Mouse (Mus musculus): ENCODE measurements around the gene Tec. TPM values are rescaled to one million over a fixed set of nuclear protein-coding genes. Genes with fewer than 3 reads are reported as not detected.

The Tec gene
- polyA plus RNA-seq, 1 experiment from 2014 or later: 5.2 TPM

DNA sequence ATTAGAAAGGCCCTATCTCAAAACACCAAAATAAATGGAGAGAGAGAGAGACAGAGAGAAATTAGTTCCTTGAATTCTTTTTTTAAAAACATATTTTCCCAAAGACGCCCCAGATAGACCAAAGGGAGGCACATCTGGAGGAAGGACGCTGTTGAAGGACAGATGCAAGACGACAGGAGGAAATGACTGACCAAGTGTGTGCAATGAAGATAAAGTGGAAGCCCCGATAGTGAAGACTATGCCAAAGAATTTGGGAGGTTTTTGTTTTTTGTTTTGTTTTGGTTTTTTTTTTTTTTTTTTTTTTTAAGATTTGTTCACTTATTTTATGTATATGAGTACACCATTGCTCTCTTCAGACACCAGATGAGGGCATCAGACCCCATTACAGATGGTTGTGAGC lies 41.1 kb upstream of the Tec start:
- WGBS: 67% methylated on average over 4 of the region's 4 CpGs
- Histone ChIP-seq H3K4me3 (ENCODE audit: low read depth, low read length) (no peak overlapping the region), H3K9me3 (ENCODE audit: control insufficient read depth, low read depth, low read length) (no peaks in the 10 kb centered on the region), H3K9ac (replicated peaks; ENCODE audit: low read depth, low read length) (no peak overlapping the region), H3K27me3 (ENCODE audit: control insufficient read depth, insufficient read depth, low read length) (no peaks in the 10 kb centered on the region), H3K27ac (ENCODE audit: low read length) (no peak overlapping the region), H3K4me1 (ENCODE audit: control insufficient read depth, insufficient read depth, low read length) (no peaks in the 10 kb centered on the region), H3K36me3 (ENCODE audit: control insufficient read depth, insufficient read depth, low read length) (no peaks in the 10 kb centered on the region), H3K4me2 (replicated peaks; ENCODE audit: low read depth, low read length) (no peak overlapping the region)
- ATAC-seq (ENCODE audit: insufficient number of reproducible peaks, insufficient read depth, low FRiP score, low read depth): no peak

DNA sequence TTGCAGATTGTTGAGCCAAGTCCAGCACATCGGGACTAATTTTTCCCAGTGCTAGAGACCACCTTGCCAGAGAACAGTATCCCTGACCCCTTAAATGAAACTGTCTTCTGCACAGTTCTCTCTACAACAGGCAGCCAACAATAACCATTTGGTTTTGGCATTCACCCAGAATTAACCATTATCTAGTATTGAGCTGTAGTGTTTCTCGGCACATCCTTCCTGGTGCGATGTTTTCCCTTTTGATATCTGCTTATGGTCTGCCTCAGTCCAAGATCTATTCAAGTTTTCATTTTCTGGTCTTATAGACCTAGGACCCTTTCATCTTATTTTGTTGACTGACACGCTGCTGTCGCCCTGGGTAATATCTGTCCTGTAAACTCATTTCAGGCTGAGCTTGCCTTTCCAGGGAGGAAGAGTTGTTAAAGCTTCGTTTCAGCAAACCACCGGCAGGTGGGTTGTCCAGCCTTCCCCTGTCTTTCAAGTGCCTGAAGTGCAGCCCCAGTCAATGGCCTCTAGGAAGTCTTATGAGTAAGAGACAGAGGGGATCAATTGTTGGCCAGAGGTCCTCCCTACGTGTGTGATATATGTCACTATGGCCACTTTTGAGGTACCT lies 40.1 kb upstream of the Tec start:
- H3K4me3 ChIP-seq (ENCODE audit: low read depth, low read length): no peak overlapping the region
- no peaks in the 10 kb centered on the region for H3K27me3 ChIP-seq (ENCODE audit: control insufficient read depth, insufficient read depth, low read length)
- H3K4me1 ChIP-seq (ENCODE audit: control insufficient read depth, insufficient read depth, low read length): no peaks in the 10 kb centered on the region
- H3K36me3 ChIP-seq (ENCODE audit: control insufficient read depth, insufficient read depth, low read length): no peaks in the 10 kb centered on the region
- ATAC-seq (ENCODE audit: insufficient number of reproducible peaks, insufficient read depth, low FRiP score, low read depth): no peak
- no peak overlapping the region for H3K9ac ChIP-seq (replicated peaks; ENCODE audit: low read depth, low read length)
- WGBS: 83% methylated on average over 8 of the region's 8 CpGs
- H3K9me3 ChIP-seq (ENCODE audit: control insufficient read depth, low read depth, low read length): no peaks in the 10 kb centered on the region
- H3K4me2 ChIP-seq (replicated peaks; ENCODE audit: low read depth, low read length): no peak overlapping the region
- H3K27ac ChIP-seq (ENCODE audit: low read length): no peak overlapping the region

DNA sequence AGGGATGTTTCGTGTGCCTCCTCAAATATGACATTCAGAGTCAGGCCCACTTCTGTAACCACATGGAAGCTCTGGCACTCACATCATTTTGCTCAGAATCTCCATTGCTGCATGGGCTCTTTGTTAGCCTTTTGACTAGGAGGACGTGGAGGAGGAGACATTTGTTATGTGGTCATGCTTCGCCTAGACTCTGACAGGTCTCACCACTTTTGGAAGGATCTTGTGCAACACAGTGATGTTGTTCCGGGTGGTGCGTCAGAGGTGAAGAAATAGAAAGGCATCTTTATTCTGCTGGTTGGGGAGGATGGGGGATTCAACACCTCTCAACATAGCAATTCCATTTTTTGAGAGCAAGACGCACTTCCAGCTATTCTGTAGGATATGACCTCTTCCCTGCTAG lies 39.1 kb upstream of the Tec start:
- Histone ChIP-seq H3K9me3 (ENCODE audit: control insufficient read depth, low read depth, low read length) (no peaks in the 10 kb centered on the region), H3K4me2 (replicated peaks; ENCODE audit: low read depth, low read length) (no peak overlapping the region), H3K9ac (replicated peaks; ENCODE audit: low read depth, low read length) (no peak overlapping the region), H3K27me3 (ENCODE audit: control insufficient read depth, insufficient read depth, low read length) (no peaks in the 10 kb centered on the region), H3K27ac (ENCODE audit: low read length) (no peak overlapping the region), H3K36me3 (ENCODE audit: control insufficient read depth, insufficient read depth, low read length) (no peaks in the 10 kb centered on the region), H3K4me1 (ENCODE audit: control insufficient read depth, insufficient read depth, low read length) (no peaks in the 10 kb centered on the region), H3K4me3 (ENCODE audit: low read depth, low read length) (no peak overlapping the region)
- ATAC-seq (ENCODE audit: insufficient number of reproducible peaks, insufficient read depth, low FRiP score, low read depth): no peak
- 82% methylated on average over 6 of the region's 6 CpGs for WGBS

DNA sequence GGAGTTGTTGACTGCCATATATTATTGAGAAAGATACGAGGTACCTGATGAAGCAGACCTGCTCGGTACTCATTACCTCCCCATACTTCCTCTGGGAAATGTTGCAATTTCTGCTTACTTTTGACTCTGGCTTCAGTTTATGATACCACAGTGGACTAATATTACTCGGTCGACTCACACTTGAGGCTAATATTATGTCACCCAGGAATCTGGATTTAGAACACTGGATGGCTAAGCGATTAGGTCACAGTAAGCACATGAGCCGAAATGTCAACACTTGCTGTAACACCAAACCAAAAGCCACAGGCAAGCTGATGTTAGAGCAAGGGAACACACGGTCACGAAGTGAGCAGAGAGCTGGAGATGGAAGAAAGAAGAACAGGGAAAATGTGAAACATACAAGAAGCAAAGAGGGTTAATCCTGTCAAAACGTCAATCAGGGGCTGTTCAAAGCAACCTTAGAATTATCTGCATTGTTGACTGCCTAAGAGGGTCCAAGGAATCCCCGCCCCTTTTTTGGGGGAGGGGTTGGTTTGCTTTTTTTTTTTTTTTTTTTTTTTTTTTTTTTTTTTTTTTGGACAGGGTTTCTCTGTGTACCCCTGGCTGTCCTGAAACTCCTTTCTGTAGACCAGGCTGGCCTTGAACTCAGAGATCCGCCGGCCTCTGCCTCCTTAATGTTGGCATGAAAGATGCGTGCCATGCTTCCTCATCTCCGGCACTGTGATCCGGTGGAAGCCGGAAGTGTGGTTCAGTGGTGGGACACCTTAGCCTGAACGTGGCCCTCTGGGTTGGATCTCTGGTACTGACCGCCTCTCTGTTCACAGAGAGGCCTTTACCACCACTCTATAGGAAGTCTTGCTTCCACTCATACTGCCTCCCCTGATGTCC lies 36.9 kb upstream of the Tec start:
- no peak for ATAC-seq (ENCODE audit: insufficient number of reproducible peaks, insufficient read depth, low FRiP score, low read depth)
- Histone ChIP-seq H3K9me3 (ENCODE audit: control insufficient read depth, low read depth, low read length) (no peaks in the 10 kb centered on the region), H3K27me3 (ENCODE audit: control insufficient read depth, insufficient read depth, low read length) (no peaks in the 10 kb centered on the region), H3K27ac (ENCODE audit: low read length) (no peak overlapping the region), H3K4me1 (ENCODE audit: control insufficient read depth, insufficient read depth, low read length) (no peaks in the 10 kb centered on the region), H3K4me3 (ENCODE audit: low read depth, low read length) (no peak overlapping the region), H3K4me2 (replicated peaks; ENCODE audit: low read depth, low read length) (no peak overlapping the region), H3K36me3 (ENCODE audit: control insufficient read depth, insufficient read depth, low read length) (no peaks in the 10 kb centered on the region), H3K9ac (replicated peaks; ENCODE audit: low read depth, low read length) (no peak overlapping the region)
- WGBS: 72% methylated on average over 18 of the region's 18 CpGs

DNA sequence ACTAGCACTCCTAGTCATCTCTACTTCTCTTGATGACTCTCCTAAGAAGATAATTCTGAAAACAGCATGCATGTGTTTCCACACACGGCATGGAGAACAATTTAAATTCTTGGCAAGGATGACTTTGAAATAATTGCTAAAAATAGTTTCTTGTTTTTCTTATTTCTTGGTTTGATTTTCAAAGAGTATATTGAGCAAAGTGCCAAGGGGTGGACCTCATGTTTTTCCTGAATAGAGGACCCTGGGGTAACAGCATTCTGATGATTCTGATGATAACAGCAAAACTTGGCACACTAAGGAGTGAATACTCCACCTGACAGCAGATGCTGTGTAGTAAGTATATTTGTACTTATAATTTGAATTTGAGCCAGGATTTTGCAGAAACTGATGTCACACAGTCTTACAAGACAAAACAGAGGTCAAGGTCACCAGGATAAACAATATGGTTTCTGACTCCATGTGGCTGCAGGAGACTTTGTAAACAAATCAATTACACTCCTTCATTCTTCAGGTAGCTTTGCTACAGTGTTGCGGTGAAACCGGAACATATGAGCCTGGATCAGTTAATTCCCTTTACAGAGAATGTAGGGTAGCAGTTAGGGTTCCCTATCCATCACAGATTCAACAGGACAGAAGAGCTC lies 34.7 kb upstream of the Tec start:
- no peaks in the 10 kb centered on the region for H3K4me1 ChIP-seq (ENCODE audit: control insufficient read depth, insufficient read depth, low read length)
- H3K9me3 ChIP-seq (ENCODE audit: control insufficient read depth, low read depth, low read length): no peaks in the 10 kb centered on the region
- H3K27me3 ChIP-seq (ENCODE audit: control insufficient read depth, insufficient read depth, low read length): no peaks in the 10 kb centered on the region
- no peak overlapping the region for H3K4me3 ChIP-seq (ENCODE audit: low read depth, low read length)
- 74% methylated on average over 3 of the region's 3 CpGs for WGBS
- no peak overlapping the region for H3K4me2 ChIP-seq (replicated peaks; ENCODE audit: low read depth, low read length)
- no peak for ATAC-seq (ENCODE audit: insufficient number of reproducible peaks, insufficient read depth, low FRiP score, low read depth)
- no peak overlapping the region for H3K9ac ChIP-seq (replicated peaks; ENCODE audit: low read depth, low read length)
- H3K36me3 ChIP-seq (ENCODE audit: control insufficient read depth, insufficient read depth, low read length): no peaks in the 10 kb centered on the region
- H3K27ac ChIP-seq (ENCODE audit: low read length): no peak overlapping the region

DNA sequence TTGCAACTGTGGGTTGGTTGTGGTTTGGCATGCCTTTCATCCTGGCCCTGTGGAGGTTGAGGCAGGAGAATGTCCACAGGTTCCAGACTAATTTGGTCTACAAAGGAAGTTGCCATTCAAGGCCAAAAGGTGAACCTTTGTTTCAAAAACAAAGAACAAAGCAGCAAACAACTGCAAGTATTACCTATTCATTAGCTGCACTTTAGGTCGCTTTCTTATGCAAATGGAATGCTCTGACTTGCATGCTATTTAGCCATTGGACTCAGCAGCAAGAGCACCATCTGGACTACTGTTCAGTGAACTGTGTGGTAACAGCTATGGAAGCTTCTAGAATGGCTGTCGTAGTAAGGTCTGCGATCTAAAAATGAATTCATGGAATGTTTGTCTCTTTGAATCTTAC lies 34.0 kb upstream of the Tec start:
- no peaks in the 10 kb centered on the region for H3K36me3 ChIP-seq (ENCODE audit: control insufficient read depth, insufficient read depth, low read length)
- H3K4me2 ChIP-seq (replicated peaks; ENCODE audit: low read depth, low read length): no peak overlapping the region
- no peak overlapping the region for H3K27ac ChIP-seq (ENCODE audit: low read length)
- no peaks in the 10 kb centered on the region for H3K27me3 ChIP-seq (ENCODE audit: control insufficient read depth, insufficient read depth, low read length)
- no peak overlapping the region for H3K9ac ChIP-seq (replicated peaks; ENCODE audit: low read depth, low read length)
- H3K9me3 ChIP-seq (ENCODE audit: control insufficient read depth, low read depth, low read length): no peaks in the 10 kb centered on the region
- WGBS: 73% methylated on average over 3 of the region's 3 CpGs
- ATAC-seq (ENCODE audit: insufficient number of reproducible peaks, insufficient read depth, low FRiP score, low read depth): no peak
- no peaks in the 10 kb centered on the region for H3K4me1 ChIP-seq (ENCODE audit: control insufficient read depth, insufficient read depth, low read length)
- H3K4me3 ChIP-seq (ENCODE audit: low read depth, low read length): no peak overlapping the region

DNA sequence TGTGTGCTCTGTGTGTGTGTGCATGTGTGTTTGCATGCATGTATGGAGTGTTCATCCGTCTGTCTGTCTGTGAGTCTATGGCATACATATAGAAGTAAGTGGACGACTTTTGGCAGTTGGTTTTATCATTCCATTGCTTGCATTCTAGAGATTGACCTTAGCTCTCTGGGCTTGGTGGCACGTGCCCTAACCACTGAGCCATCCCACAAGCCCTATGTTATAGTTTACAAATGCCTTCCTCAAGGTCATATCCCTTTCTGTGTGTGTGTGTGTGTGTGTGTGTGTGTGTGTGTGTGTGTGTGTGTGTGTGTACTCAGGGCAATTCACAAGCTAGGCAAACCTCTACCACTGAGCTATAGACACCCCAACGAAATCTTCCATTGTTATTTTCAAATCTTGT lies 33.6 kb upstream of the Tec start:
- no peaks in the 10 kb centered on the region for H3K27me3 ChIP-seq (ENCODE audit: control insufficient read depth, insufficient read depth, low read length)
- no peak overlapping the region for H3K4me2 ChIP-seq (replicated peaks; ENCODE audit: low read depth, low read length)
- no peak for ATAC-seq (ENCODE audit: insufficient number of reproducible peaks, insufficient read depth, low FRiP score, low read depth)
- H3K9me3 ChIP-seq (ENCODE audit: control insufficient read depth, low read depth, low read length): no peaks in the 10 kb centered on the region
- no peaks in the 10 kb centered on the region for H3K36me3 ChIP-seq (ENCODE audit: control insufficient read depth, insufficient read depth, low read length)
- no peaks in the 10 kb centered on the region for H3K4me1 ChIP-seq (ENCODE audit: control insufficient read depth, insufficient read depth, low read length)
- no peak overlapping the region for H3K27ac ChIP-seq (ENCODE audit: low read length)
- WGBS: 86% methylated on average over 4 of the region's 4 CpGs
- no peak overlapping the region for H3K4me3 ChIP-seq (ENCODE audit: low read depth, low read length)
- H3K9ac ChIP-seq (replicated peaks; ENCODE audit: low read depth, low read length): no peak overlapping the region

DNA sequence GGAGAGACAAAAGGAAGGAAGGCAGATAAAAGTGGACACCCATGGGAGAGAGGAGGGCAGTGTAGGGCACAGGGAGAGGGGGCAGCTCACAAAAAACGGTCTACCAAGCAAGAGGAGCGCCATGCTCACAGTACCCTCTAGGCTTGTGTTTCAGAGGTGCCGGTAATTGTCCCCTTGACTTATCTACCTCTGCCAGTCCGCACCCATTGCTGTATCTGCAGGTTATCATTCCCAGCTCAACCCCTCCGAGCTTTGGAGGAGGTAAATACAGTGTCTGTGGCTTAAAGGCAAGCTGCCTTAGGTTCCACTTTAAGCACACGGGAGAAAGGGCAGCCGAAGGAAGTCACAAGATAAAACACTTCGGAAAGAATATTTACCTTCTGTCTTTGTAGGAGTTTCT lies 31.0 kb upstream of the Tec start:
- Histone ChIP-seq H3K4me3 (ENCODE audit: low read depth, low read length) (no peak overlapping the region), H3K36me3 (ENCODE audit: control insufficient read depth, insufficient read depth, low read length) (no peaks in the 10 kb centered on the region), H3K4me1 (ENCODE audit: control insufficient read depth, insufficient read depth, low read length) (no peaks in the 10 kb centered on the region), H3K27me3 (ENCODE audit: control insufficient read depth, insufficient read depth, low read length) (no peaks in the 10 kb centered on the region), H3K9ac (replicated peaks; ENCODE audit: low read depth, low read length) (no peak overlapping the region), H3K27ac (ENCODE audit: low read length) (no peak overlapping the region), H3K9me3 (ENCODE audit: control insufficient read depth, low read depth, low read length) (no peaks in the 10 kb centered on the region), H3K4me2 (replicated peaks; ENCODE audit: low read depth, low read length) (no peak overlapping the region)
- 85% methylated on average over 8 of the region's 8 CpGs for WGBS
- no peak for ATAC-seq (ENCODE audit: insufficient number of reproducible peaks, insufficient read depth, low FRiP score, low read depth)

All from stomach, embryonic 14.5 days (tissue).